Mouse (Mus musculus) hindbrain, embryonic 13.5 days (tissue): ENCODE data around the gene Papolb. TPM values are rescaled to one million over a fixed set of nuclear protein-coding genes. Genes with fewer than 3 reads are reported as not detected.

Experiments
- ATAC-seq: fragments of 200-750 bp; cut with Nextera tagmentation; 2 replicates; pipeline ENCODE4 v1.8.0; 2017; ENCODE audit warnings: moderate TSS enrichment; ENCODE audit not compliant: low FRiP score
- H3K27ac ChIP-seq: fragments of 300-500 bp; sonication (generic); 2 replicates; pipeline ENCODE4 v1.5.1; 2015; ENCODE audit warnings: inconsistent platforms, mild to moderate bottlenecking, moderate library complexity
- H3K27me3 ChIP-seq: fragments of 300-500 bp; sonication (generic); 2 replicates; pipeline ENCODE4 v1.6.1; 2015; ENCODE audit warnings: mild to moderate bottlenecking, inconsistent platforms
- H3K36me3 ChIP-seq: fragments of 300-500 bp; sonication (generic); 2 replicates; pipeline ENCODE4 v1.6.1; 2015; ENCODE audit warnings: mild to moderate bottlenecking, inconsistent platforms
- H3K4me1 ChIP-seq: fragments of 300-500 bp; sonication (generic); replicated peaks from 2 replicates; pipeline ENCODE4 v1.6.1; 2015; ENCODE audit warnings: inconsistent platforms
- H3K4me2 ChIP-seq: fragments of 300-500 bp; sonication (generic); 2 replicates; pipeline ENCODE4 v1.6.1; 2015; ENCODE audit warnings: inconsistent platforms, mild to moderate bottlenecking, moderate library complexity
- H3K4me3 ChIP-seq: fragments of 300-500 bp; sonication (generic); 2 replicates; pipeline ENCODE4 v1.5.1; 2015; ENCODE audit warnings: mild to moderate bottlenecking, inconsistent platforms
- H3K9ac ChIP-seq: fragments of 300-500 bp; sonication (generic); 2 replicates; pipeline ENCODE4 v1.6.1; 2015; ENCODE audit warnings: mild to moderate bottlenecking, inconsistent platforms
- H3K9me3 ChIP-seq: fragments of 300-500 bp; sonication (generic); 2 replicates; pipeline ENCODE4 v1.6.1; 2016; ENCODE audit warnings: inconsistent platforms
- WGBS: fragments of 180-500 bp; shearing (Covaris S2); methylation state at CpG from one replicate; pipeline ENCODE4 v1.1.7; 2015; 5-methylcytosine and 5-hydroxymethylcytosine counted together
- polyA plus RNA-seq: library from polyadenylated mRNA; unstranded; fragments of >200 nt; fragmentation: Nextera tagmentation; extraction: Ambion mirVana; gene quantifications from 2 replicates; pipeline ENCODE4 v1.2.1, GENCODE M21; 2015

Papolb gene
- polyA plus RNA-seq, 1 experiment from 2014 or later = 0.23 TPM

GRCm38 (mm10) chr5:142549441-142549840 lies 19.6 kb upstream of the Papolb start:
- no peaks in the 10 kb centered on the region for H3K36me3 ChIP-seq
- H3K9me3 ChIP-seq = no peaks in the 10 kb centered on the region
- H3K4me2 ChIP-seq = peak overlapping the region; percentile 93
- 0 out of 2 replicates have a peak overlapping the region, but pooled peaks have one; percentile 44 for H3K27ac ChIP-seq
- H3K9ac ChIP-seq = peak overlapping the region; percentile 81
- peaks cover 24% of the 10 kb centered on the region for H3K4me1 ChIP-seq
- peak overlapping the region; percentile 67 for H3K4me3 ChIP-seq
- no peak for ATAC-seq
- 53% methylated on average over 9 of the region's 9 CpGs for WGBS
- H3K27me3 ChIP-seq = 0 out of 2 replicates have a peak, but pooled peaks cover 5% of the 10 kb centered on the region

- Histone ChIP-seq H3K36me3 (no peaks in the 10 kb centered on the region), H3K27ac (no peak overlapping the region), H3K4me2 (no peak overlapping the region), H3K4me1 (peaks cover 24% of the 10 kb centered on the region), H3K9me3 (no peaks in the 10 kb centered on the region), H3K9ac (no peak overlapping the region), H3K4me3 (no peak overlapping the region), H3K27me3 (0 out of 2 replicates have a peak, but pooled peaks cover 5% of the 10 kb centered on the region)
- ATAC-seq = no peak
- 75% methylated on average over 3 of the region's 3 CpGs for WGBS
Measured at GRCm38 (mm10) chr5:142547066-142547465, 17.2 kb upstream of the Papolb start.

- no peak overlapping the region for H3K4me2 ChIP-seq
- H3K27me3 ChIP-seq = 0 out of 2 replicates have a peak, but pooled peaks cover 5% of the 10 kb centered on the region
- no peak for ATAC-seq
- H3K9me3 ChIP-seq = no peaks in the 10 kb centered on the region
- no peaks in the 10 kb centered on the region for H3K36me3 ChIP-seq
- H3K4me3 ChIP-seq = no peak overlapping the region
- H3K27ac ChIP-seq = no peak overlapping the region
- no peak overlapping the region for H3K9ac ChIP-seq
- WGBS = 5% methylated on average over 5 of the region's 5 CpGs
- H3K4me1 ChIP-seq = peaks cover 24% of the 10 kb centered on the region
Measured at GRCm38 (mm10) chr5:142546344-142546743, 16.5 kb upstream of the Papolb start.

- no peak overlapping the region for H3K27ac ChIP-seq
- WGBS = 81% methylated on average over 5 of the region's 5 CpGs
- no peak overlapping the region for H3K9ac ChIP-seq
- no peaks in the 10 kb centered on the region for H3K36me3 ChIP-seq
- H3K4me3 ChIP-seq = no peak overlapping the region
- 0 out of 2 replicates have a peak, but pooled peaks cover 5% of the 10 kb centered on the region for H3K27me3 ChIP-seq
- no peak overlapping the region for H3K4me2 ChIP-seq
- ATAC-seq = no peak
- peaks cover 18% of the 10 kb centered on the region for H3K4me1 ChIP-seq
- H3K9me3 ChIP-seq = no peaks in the 10 kb centered on the region
Measured at GRCm38 (mm10) chr5:142545014-142545795, 15.3 kb upstream of the Papolb start.

GRCm38 (mm10) chr5:142537286-142537685 lies 7.4 kb upstream of the Papolb start:
- Histone ChIP-seq H3K27me3 (no peaks in the 10 kb centered on the region), H3K27ac (no peak overlapping the region), H3K4me2 (no peak overlapping the region), H3K4me3 (no peak overlapping the region), H3K36me3 (no peaks in the 10 kb centered on the region), H3K9ac (no peak overlapping the region), H3K9me3 (no peaks in the 10 kb centered on the region), H3K4me1 (no peaks in the 10 kb centered on the region)
- ATAC-seq = no peak
- WGBS = 92% methylated on average over 3 of the region's 3 CpGs

GRCm38 (mm10) chr5:142535388-142535787 lies 5.5 kb upstream of the Papolb start:
- Histone ChIP-seq H3K27ac (no peak overlapping the region), H3K27me3 (peaks cover 8% of the 10 kb centered on the region), H3K4me2 (no peak overlapping the region), H3K9me3 (no peaks in the 10 kb centered on the region), H3K9ac (no peak overlapping the region), H3K4me3 (no peak overlapping the region), H3K36me3 (no peaks in the 10 kb centered on the region), H3K4me1 (no peaks in the 10 kb centered on the region)
- 86% methylated on average over 4 of the region's 4 CpGs for WGBS
- no peak for ATAC-seq

GRCm38 (mm10) chr5:142524711-142525464 lies 5.0 kb downstream of the Papolb start:
- H3K9ac ChIP-seq = no peak overlapping the region
- whole genome bisulfite sequencing = 73% methylated on average over 8 of the region's 8 CpGs
- no peaks in the 10 kb centered on the region for H3K9me3 ChIP-seq
- no peak overlapping the region for H3K4me3 ChIP-seq
- ATAC-seq = no peak
- H3K4me1 ChIP-seq = no peaks in the 10 kb centered on the region
- H3K27ac ChIP-seq = no peak overlapping the region
- no peak overlapping the region for H3K4me2 ChIP-seq
- peaks cover 22% of the 10 kb centered on the region for H3K27me3 ChIP-seq
- H3K36me3 ChIP-seq = peaks cover 2% of the 10 kb centered on the region; the same call in 1 of the 2 replicates

- Histone ChIP-seq H3K4me1 (0 out of 2 replicates have a peak, but pooled peaks cover 5% of the 10 kb centered on the region), H3K36me3 (no peaks in the 10 kb centered on the region), H3K4me3 (no peak overlapping the region), H3K27me3 (no peaks in the 10 kb centered on the region), H3K27ac (no peak overlapping the region), H3K4me2 (no peak overlapping the region), H3K9me3 (no peaks in the 10 kb centered on the region), H3K9ac (no peak overlapping the region)
- ATAC-seq = no peak
- 91% methylated on average over 11 of the region's 11 CpGs for WGBS
Measured at GRCm38 (mm10) chr5:142521195-142521866, 8.5 kb downstream of the Papolb start.

- Histone ChIP-seq H3K4me3 (no peak overlapping the region), H3K4me2 (no peak overlapping the region), H3K9me3 (no peaks in the 10 kb centered on the region), H3K9ac (no peak overlapping the region), H3K27ac (no peak overlapping the region), H3K27me3 (no peaks in the 10 kb centered on the region), H3K36me3 (no peaks in the 10 kb centered on the region), H3K4me1 (0 out of 2 replicates have a peak, but pooled peaks cover 5% of the 10 kb centered on the region)
- WGBS = 89% methylated on average over 4 of the region's 4 CpGs
- ATAC-seq = no peak
Measured at GRCm38 (mm10) chr5:142520360-142520759, 9.5 kb downstream of the Papolb start.

GRCm38 (mm10) chr5:142518973-142519372 lies 10.9 kb downstream of the Papolb start:
- no peak for ATAC-seq
- no peak overlapping the region for H3K4me3 ChIP-seq
- 0 out of 2 replicates have a peak, but pooled peaks cover 5% of the 10 kb centered on the region for H3K4me1 ChIP-seq
- no peak overlapping the region for H3K9ac ChIP-seq
- no peaks in the 10 kb centered on the region for H3K27me3 ChIP-seq
- H3K4me2 ChIP-seq = no peak overlapping the region
- WGBS = 70% methylated on average over 6 of the region's 6 CpGs
- no peak overlapping the region for H3K27ac ChIP-seq
- no peaks in the 10 kb centered on the region for H3K9me3 ChIP-seq
- no peaks in the 10 kb centered on the region for H3K36me3 ChIP-seq

- Histone ChIP-seq H3K9me3 (no peaks in the 10 kb centered on the region), H3K4me3 (no peak overlapping the region), H3K27ac (no peak overlapping the region), H3K36me3 (no peaks in the 10 kb centered on the region), H3K4me1 (peaks cover 37% of the 10 kb centered on the region), H3K27me3 (no peaks in the 10 kb centered on the region), H3K4me2 (no peak overlapping the region), H3K9ac (no peak overlapping the region)
- ATAC-seq = no peak
- WGBS = 83% methylated on average over 4 of the region's 4 CpGs
Measured at GRCm38 (mm10) chr5:142512112-142512511, 17.8 kb downstream of the Papolb start.

GRCm38 (mm10) chr5:142510061-142510414 lies 19.8 kb downstream of the Papolb start:
- Histone ChIP-seq H3K4me1 (peaks cover 38% of the 10 kb centered on the region), H3K36me3 (no peaks in the 10 kb centered on the region), H3K27ac (peak overlapping the region; percentile 88), H3K27me3 (no peaks in the 10 kb centered on the region), H3K9me3 (no peaks in the 10 kb centered on the region), H3K9ac (peak overlapping the region; percentile 76; the same call in 1 of the 2 replicates), H3K4me3 (no peak overlapping the region; the same call in 1 of the 2 replicates), H3K4me2 (no peak overlapping the region; the same call in 1 of the 2 replicates)
- WGBS = 48% methylated on average over 7 of the region's 7 CpGs
- ATAC-seq = 0 out of 2 replicates have a peak, but pooled peaks have one; percentile 40
